Mouse (Mus musculus) brain, embryonic 14.5 days (tissue): ENCODE data around the gene Mb. TPM values are rescaled to one million over a fixed set of nuclear protein-coding genes. Genes with fewer than 3 reads are reported as not detected.

ENCODE experiments used
- DNase-seq: peaks from one replicate; pipeline ENCODE4 v3.0.0-alpha.2; 2011; ENCODE audit warnings: low read depth
- CTCF ChIP-seq: fragments of 200-500 bp; IDR thresholded peaks from 2 replicates; pipeline ENCODE4 v1.5.1; 2012; ENCODE audit warnings: inconsistent platforms, mild to moderate bottlenecking, moderate library complexity, borderline replicate concordance; ENCODE audit not compliant: insufficient read depth, insufficient read length; ENCODE audit errors: extremely low read depth
- POLR2A ChIP-seq: fragments of 200-500 bp; IDR thresholded peaks from 2 replicates; pipeline ENCODE4 v1.6.1; 2012; ENCODE audit warnings: mild to moderate bottlenecking, inconsistent platforms, borderline replicate concordance; ENCODE audit not compliant: poor library complexity, insufficient read depth, insufficient read length, severe bottlenecking; ENCODE audit errors: extremely low read depth
- polyA plus RNA-seq: library from polyadenylated mRNA; depleted of rRNA; stranded (reverse); fragments of >200 nt; gene quantifications from 2 replicates; pipeline ENCODE4 v1.2.3, GENCODE M21; 2012; rRNA removed

Gene Mb
- polyA plus RNA-seq, result 0.26 and 0.33 TPM in 2 replicates

DNA sequence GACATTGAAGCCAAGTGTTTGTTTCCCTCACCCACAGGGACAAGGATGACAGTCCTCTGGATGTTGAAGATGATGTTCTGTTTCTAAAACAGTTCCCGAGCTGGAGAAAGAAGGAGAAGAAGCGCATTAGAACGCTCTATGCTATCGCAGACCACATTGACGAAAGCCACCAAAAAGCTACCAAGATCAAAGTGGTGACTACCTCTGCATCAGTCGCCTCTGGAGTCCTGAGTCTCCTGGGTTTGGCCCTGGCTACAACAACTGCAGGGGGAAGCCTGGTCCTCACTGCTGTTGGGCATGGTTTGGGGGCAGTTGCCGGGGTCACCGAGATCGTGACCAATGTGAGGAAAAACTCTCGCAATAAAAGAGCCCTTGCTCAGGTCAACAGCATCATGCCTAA lies at the start of gene Mb:
Mb (minus strand) TSS at position 101 of the 400 bp plus-strand sequence.
- TF ChIP-seq CTCF (no peak), POLR2A (no peak)
- no peak for DNase-seq

DNA sequence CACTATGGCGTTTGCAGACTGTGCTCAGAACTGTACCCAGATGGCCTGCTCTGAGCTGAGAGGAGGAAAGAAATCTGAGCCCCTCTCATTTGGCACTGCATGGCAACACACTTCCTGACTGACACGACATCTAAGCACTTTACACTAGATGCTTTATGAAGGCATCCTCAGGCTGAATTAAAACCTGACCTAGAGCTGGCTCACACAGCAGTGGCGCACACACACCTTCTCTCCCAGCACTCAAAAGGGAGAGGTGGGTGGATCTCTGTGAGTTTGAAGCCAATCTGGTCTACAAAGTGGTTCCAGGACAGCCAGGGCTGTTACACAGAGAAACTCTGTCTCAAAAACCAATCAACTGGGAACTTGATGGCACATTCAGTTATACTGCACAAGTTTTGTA lies 49.3 kb upstream of the Mb start:
- no peak for DNase-seq

DNA sequence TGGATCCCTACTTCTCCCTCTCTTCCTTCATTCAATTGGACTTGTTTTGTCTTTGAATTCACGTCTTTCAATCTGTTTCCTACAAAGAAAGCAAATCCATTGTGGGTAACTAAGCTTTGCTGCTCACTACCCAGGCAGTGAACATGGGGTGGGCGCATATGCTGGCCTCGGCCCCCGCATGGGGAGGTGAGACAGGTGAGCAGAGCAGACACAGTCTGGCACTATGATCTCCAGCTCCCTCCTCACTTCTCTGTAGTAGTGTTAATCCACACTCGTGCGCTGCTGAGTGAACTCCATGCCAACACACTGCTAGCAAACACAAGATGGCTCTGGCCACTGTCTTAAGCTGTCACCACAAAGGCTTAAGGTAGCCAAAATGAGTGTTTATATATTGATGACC lies 46.9 kb upstream of the Mb start:
- no peak for DNase-seq
- TF ChIP-seq CTCF (no peak), POLR2A (no peak)

More for the DNA sequence above, 49.3 kb upstream of the Mb start:
- TF ChIP-seq CTCF (no peak), POLR2A (no peak)

DNA sequence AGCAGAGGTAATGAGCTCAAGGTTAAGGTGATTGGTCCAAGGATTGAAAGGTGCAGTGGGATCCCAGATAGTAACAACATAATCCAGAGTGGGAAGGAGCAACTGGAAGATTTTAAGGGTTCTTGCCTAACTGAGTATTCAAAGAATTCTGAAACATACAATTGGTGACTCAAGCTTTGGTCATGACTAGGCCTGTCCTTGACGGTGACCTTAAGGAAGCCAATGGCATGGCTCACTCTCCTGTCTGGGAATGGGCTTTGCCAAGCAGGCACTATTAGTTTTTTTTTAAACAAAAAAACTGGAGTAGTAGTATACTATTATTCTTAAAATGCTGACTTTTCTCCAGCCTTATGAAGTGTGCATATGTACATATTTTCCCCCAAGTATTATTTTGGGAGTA lies 44.7 kb upstream of the Mb start:
- DNase-seq, result no peak
- no peak for TF ChIP-seq CTCF
- TF ChIP-seq POLR2A, result no peak

DNA sequence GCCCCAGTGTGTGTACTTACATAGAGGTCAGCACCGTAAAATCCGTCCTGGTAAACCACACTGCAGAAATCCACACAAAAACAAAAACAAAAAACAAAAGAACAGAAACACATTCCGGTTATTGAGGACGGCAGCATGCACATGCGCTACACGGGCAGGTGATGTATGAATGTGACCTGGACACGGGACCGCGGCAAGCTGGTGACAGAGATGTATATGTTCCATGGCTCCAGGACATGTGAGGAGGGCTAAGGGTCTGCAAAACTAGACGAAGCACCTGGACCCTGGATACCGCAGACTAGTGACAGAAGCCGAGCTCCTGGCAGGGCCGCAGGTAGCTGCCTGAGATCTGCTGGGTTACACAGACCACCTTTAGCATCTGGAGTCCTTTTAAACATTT lies 44.0 kb upstream of the Mb start:
- DNase-seq, result no peak
- TF ChIP-seq CTCF (no peak), POLR2A (no peak)

- DNase-seq, result no peak
- TF ChIP-seq CTCF, result no peak
- TF ChIP-seq POLR2A, result no peak
Measured at GRCm38 (mm10) chr15:77091394-77091793, 40.9 kb upstream of the Mb start.

DNA sequence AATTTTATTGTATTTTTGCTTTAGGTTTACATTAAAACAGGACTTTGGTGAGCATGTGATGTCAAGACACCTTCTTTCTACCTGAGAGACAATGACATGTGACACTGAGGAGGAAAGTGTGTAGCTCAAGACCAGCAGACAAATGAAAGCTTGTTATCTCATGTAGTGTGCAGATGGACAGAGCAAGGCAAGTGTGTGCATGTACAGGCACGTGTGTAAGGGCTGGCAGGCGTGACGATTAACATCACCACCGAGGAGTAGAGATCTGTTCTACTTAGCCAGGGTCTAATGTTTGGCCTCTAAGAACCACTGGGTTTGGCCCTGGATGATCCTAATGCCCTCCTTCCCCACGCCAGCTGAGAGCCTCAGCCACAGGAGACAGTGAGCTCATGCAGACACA lies 40.1 kb upstream of the Mb start:
- no peak for TF ChIP-seq CTCF
- DNase-seq, result no peak

DNA sequence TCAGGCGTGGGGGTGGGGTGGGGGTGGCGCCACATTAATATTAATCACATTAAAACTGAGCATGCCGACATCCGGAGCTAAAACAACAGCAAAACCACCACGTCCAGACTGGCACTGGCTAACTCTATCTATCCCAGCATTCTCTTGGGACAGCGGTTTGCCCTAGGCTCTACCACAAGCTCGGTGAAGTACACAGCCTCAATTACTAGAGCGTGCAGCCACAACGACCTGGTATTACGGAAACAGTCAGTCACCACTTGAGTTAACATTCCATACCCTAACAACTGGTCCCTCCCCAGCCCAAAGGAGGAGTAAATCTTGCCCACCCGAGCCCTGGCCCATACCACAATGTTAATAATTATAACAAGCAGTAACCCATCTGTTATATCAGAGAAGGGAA lies 38.8 kb upstream of the Mb start:
- no peak for TF ChIP-seq POLR2A
- TF ChIP-seq CTCF, result no peak
- DNase-seq, result no peak

DNA sequence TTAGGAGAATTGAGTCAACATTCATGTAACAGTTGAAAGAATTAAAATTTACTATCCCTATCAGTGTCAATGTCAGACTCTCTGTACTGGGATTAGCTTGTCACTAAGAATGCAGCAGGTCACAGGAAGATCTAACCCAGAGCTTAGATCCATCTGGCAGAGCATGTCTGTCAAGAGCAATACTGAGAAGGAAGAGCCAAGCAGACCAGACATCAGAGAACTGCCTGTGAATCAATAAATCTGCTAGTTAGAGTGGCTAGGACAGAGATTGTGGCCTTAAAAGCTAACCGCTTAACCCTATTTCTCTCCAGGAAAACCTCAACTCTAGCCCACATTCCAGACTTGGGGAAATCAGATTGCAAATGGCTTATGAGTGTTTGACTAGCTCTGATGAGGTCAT lies 36.0 kb upstream of the Mb start:
- TF ChIP-seq POLR2A, result no peak
- no peak for TF ChIP-seq CTCF
- no peak for DNase-seq

DNA sequence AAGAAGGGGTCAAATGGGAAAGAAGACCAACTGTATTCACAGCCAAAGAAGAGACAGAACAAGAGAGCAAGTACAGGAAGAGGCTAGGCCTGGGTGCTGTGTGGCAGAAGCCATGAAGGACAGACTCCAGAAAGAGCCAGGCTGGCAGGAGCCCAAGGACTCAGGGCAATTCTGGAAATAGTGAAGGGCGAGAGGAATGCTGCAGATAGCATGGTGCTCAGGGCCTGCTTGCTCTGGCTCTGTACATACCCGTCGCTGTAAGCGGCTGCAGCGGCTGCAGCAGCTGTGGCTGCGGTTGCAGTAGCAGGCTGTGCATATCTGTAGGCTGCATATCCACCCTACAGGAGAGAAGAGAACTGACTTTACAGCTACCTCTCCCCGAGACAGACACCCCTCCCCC lies 35.3 kb upstream of the Mb start:
- no peak for TF ChIP-seq CTCF
- DNase-seq, result no peak

- DNase-seq, result no peak
- TF ChIP-seq CTCF, result no peak
Measured at GRCm38 (mm10) chr15:77081454-77081853, 31.0 kb upstream of the Mb start.

DNA sequence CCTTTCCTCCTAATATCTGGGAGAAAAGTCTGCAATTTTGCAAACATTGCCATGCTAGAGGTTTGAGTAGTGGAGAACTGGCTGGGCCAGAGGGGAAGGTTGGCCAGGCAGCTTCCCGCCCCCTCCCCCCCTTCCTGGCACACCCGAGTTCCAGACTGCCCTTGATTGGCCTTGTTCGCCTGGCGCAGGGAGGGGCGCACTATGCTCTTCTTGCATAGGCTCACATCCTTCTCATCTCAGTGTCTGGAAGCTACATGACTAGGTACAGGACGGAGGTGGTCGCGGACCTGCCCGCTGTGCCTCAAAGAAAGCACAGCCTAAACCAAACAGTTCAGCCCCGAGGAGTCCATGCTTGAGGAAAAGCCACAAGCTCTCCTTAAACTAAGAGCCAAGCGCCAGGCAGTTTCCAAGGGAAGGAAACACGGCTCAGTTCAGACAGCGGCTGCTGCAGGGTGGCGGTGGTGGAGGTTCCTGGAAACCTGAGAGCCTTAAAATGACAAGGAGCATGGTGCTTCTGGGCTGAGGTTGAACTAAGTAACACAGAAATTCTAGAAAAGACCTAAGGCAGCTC lies 30.3 kb upstream of the Mb start:
- DNase-seq, result no peak
- TF ChIP-seq POLR2A (no peak), CTCF (no peak)

GRCm38 (mm10) chr15:77079890-77080361 lies 29.5 kb upstream of the Mb start:
- TF ChIP-seq POLR2A, result no peak
- no peak for TF ChIP-seq CTCF
- DNase-seq, result no peak

DNA sequence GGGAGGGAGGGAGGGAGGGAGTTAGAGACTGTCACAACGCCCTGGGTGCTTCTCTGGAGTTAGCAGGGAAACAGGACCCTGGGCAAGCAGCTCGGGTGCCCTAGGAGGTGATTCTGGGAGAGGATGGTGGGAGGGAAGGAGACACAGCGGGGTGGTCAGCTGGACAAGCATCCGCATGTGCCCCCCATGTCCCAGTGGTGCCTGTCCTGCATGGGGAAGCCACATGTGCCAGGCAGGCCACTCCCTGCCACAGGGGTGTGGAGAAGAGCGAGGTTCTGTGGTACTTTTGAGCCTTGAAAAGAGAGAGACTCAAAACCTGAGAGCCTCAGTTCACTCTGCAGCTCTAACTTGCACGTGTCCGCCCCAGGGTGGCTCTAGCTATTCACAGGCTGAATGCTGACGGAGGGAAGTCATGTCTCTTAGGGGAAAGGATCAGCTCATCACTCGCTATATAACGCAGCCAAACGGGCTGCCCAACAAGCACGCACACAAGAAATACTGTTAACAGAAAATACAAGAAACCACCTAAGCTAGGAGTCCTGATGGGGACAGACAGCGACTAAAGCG lies 28.9 kb upstream of the Mb start:
- no peak for DNase-seq
- TF ChIP-seq POLR2A (no peak), CTCF (no peak)
